Mouse (Mus musculus) layer of hippocampus, postnatal 36 days (tissue): ENCODE data around the gene Abca1. TPM values are rescaled to one million over a fixed set of nuclear protein-coding genes. Genes with fewer than 3 reads are reported as not detected.

Experiments
- DNase-seq, 2 experiments: peaks; one replicate each; pipeline ENCODE4 v3.0.0; 2022
- total RNA-seq, 2 experiments: library from RNA; stranded (reverse); gene quantifications; 2 replicates each; pipeline ENCODE4 v1.2.3; 2021

The Abca1 gene
- total RNA-seq, 2 experiments from 2014 or later = 21.3 to 21.4 TPM

DNA sequence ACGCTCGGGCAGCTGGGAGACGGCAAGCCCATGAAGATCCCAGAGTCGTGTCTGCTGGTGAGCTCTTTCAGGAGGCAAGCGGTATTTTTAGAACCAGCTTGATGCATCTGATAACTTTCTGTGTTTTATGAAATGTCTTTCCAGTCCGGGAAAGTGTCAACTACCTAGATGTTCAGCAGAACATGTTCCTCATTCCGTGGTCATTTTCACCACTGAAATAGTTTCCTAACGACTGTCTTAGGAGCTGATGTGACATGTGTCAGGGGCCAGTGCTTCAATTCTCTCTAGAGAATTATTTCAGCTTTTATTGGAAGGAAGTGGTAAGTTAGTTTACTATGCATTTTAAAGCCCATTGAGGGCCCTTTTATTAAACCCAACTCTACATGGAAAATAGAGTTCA, 159.5 kb downstream of the Abca1 start:
- no peak for DNase-seq

GRCm38 (mm10) chr4:52999449-52999848, 160.2 kb downstream of the Abca1 start:
- DNase-seq = no peak

- DNase-seq = no peak
Measured at GRCm38 (mm10) chr4:52989248-52989647, 170.4 kb downstream of the Abca1 start, which contains the start of gene Nipsnap3a. TSS of gene Nipsnap3a (plus strand) at chr4:52989272.

GRCm38 (mm10) chr4:52986266-52986665, 173.4 kb downstream of the Abca1 start:
- no peak for DNase-seq

GRCm38 (mm10) chr4:52985216-52985615, 174.5 kb downstream of the Abca1 start:
- no peak for DNase-seq

Other genes with a start within 250 kb of the Abca1 start
- not detected for gene Olfr272, start 240.7 kb downstream of the Abca1 start, total RNA-seq
- not detected for gene Olfr270, start 195.3 kb downstream of the Abca1 start, total RNA-seq
- gene Nipsnap3a, start 170.6 kb downstream of the Abca1 start, total RNA-seq = not detected
- gene Nipsnap3b, start 148.0 kb downstream of the Abca1 start, total RNA-seq = 10 to 100 TPM; 13.9 to 19.7 TPM